Mouse (Mus musculus) E14TG2a.4 (cell line): ENCODE data around the gene Kansl1l.

Experiments used
- CTCF ChIP-seq: conservative IDR thresholded peaks from 2 replicates; pipeline ENCODE4 v1.5.1; 2014; ENCODE audit warnings: low read length
- POU5F1 ChIP-seq: IDR thresholded peaks from 2 replicates; pipeline ENCODE4 v1.6.1; 2014; ENCODE audit warnings: low read length, borderline replicate concordance

GRCm38 (mm10) chr1:66797962-66798361 lies 19.4 kb downstream of the Kansl1l start:
- no peak for TF ChIP-seq CTCF
- TF ChIP-seq POU5F1: no peak
